Mouse (Mus musculus) brain, embryonic 18.5 days (tissue): ENCODE results near the gene Oaz2.

Source experiments
- DNase-seq: peaks from one replicate; pipeline ENCODE4 v3.0.0-alpha.2; 2012; ENCODE audit warnings: low read depth, low spot score

The Oaz2 gene

GRCm38 (mm10) chr9:65667701-65668100, at the start of gene Oaz2:
Oaz2 (plus strand) TSS chr9:65668001.
- DNase-seq = no peak

- no peak for DNase-seq
Measured at GRCm38 (mm10) chr9:65619311-65619710, 48.5 kb upstream of the Oaz2 start.

GRCm38 (mm10) chr9:65621196-65621595, 46.6 kb upstream of the Oaz2 start:
- DNase-seq = no peak

- no peak for DNase-seq
Measured at GRCm38 (mm10) chr9:65621666-65622065, 46.1 kb upstream of the Oaz2 start.

- no peak for DNase-seq
Measured at GRCm38 (mm10) chr9:65622826-65623225, 45.0 kb upstream of the Oaz2 start.

- no peak for DNase-seq
Measured at GRCm38 (mm10) chr9:65624266-65624665, 43.5 kb upstream of the Oaz2 start.

GRCm38 (mm10) chr9:65629025-65629766, 38.6 kb upstream of the Oaz2 start, which contains the start of gene Rbpms2:
Rbpms2 (plus strand) TSS chr9:65629648.
- DNase-seq = no peak

GRCm38 (mm10) chr9:65629767-65630630, 37.8 kb upstream of the Oaz2 start:
- no peak for DNase-seq

- DNase-seq = no peak
Measured at GRCm38 (mm10) chr9:65630631-65631353, 37.0 kb upstream of the Oaz2 start.

GRCm38 (mm10) chr9:65631354-65632021, 36.3 kb upstream of the Oaz2 start:
- no peak for DNase-seq

GRCm38 (mm10) chr9:65635766-65636165, 32.0 kb upstream of the Oaz2 start:
- DNase-seq = no peak

GRCm38 (mm10) chr9:65636926-65637325, 30.9 kb upstream of the Oaz2 start:
- DNase-seq = no peak

- no peak for DNase-seq
Measured at GRCm38 (mm10) chr9:65639065-65639464, 28.7 kb upstream of the Oaz2 start.

GRCm38 (mm10) chr9:65640838-65641410, 26.9 kb upstream of the Oaz2 start:
- no peak for DNase-seq

GRCm38 (mm10) chr9:65641446-65642052, 26.3 kb upstream of the Oaz2 start:
- no peak for DNase-seq

- no peak for DNase-seq
Measured at GRCm38 (mm10) chr9:65642546-65642945, 25.3 kb upstream of the Oaz2 start.

- no peak for DNase-seq
Measured at GRCm38 (mm10) chr9:65644960-65645359, 22.8 kb upstream of the Oaz2 start.

GRCm38 (mm10) chr9:65645984-65646383, 21.8 kb upstream of the Oaz2 start:
- no peak for DNase-seq

GRCm38 (mm10) chr9:65646782-65647181, 21.0 kb upstream of the Oaz2 start:
- DNase-seq = no peak

GRCm38 (mm10) chr9:65648730-65649129, 19.1 kb upstream of the Oaz2 start:
- no peak for DNase-seq

GRCm38 (mm10) chr9:65649997-65650396, 17.8 kb upstream of the Oaz2 start:
- DNase-seq = no peak
